14 mouse cellular contexts compared by ENCODE assay signal in the genomic region with DNA sequence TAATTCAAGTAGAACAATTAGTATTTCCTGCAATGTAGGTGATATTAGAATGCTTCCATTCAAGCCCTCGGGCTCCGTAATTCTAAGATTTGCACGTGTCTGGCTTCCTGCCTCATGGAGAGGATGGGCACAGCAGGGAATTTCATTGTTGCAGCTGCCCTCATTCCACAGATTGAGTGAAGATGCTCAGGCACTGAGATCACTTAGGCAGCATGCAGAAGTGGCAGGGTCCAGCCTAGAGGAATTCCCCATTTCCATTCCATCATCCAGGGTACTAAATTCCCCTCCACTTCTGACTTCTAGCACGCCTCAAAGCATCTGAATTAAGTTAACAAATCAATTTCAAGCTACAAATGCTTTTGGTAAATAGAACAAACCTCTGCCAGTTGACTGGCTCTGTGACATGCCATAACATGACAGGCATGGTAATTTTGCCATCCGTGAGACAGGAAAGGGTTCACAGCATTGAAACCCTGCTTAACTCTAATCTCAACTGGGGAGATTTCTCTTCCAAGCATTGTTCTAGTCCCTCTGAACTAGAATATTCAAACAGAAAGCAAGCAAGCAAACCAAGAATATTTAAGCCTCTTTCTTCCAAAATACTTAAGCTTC.
A peak's percentile ranks its signal among the peaks of the same experiment; 100 is the strongest.
DNase-seq lines count a peak whose midpoint lies in the region; ATAC-seq and TF ChIP-seq lines count a peak whose summit lies in the region.
"Had no signal": no experiment of that assay in that cellular context is flagged by ENCODE, and none has a peak within 500 bp of the region (broad histone marks: within the 10 kb centered on the region; RNA-seq: fewer than 3 reads in every experiment).

No protein-coding gene starts in this region.

- no peak overlapping the region for H3K4me2 ChIP-seq in hindbrain, embryonic 14.5 days (replicated peaks)
- H3K4me2 ChIP-seq in midbrain, postnatal 0 days (ENCODE audit: low read depth, low read length, poor library complexity, severe bottlenecking): no peak overlapping the region
- H3K4me2 ChIP-seq: forebrain, embryonic 15.5 days had no signal

- H3K27ac ChIP-seq in hindbrain, embryonic 14.5 days: peak overlapping the region; percentile 38
- H3K27ac ChIP-seq in midbrain, postnatal 0 days (ENCODE audit: low read depth, low read length): no peak overlapping the region
- H3K27ac ChIP-seq: forebrain, embryonic 15.5 days had no signal

- no peaks in the 10 kb centered on the region for H3K27me3 ChIP-seq in hindbrain, embryonic 14.5 days (ENCODE audit: control insufficient read depth, insufficient read depth, low read length)
- no peaks in the 10 kb centered on the region for H3K27me3 ChIP-seq in midbrain, postnatal 0 days (ENCODE audit: insufficient read depth, low read length)
- H3K27me3 ChIP-seq: forebrain, embryonic 15.5 days; Patski had no signal

- H3K36me3 ChIP-seq in hindbrain, embryonic 14.5 days (replicated peaks; ENCODE audit: control insufficient read depth, insufficient read depth): no peaks in the 10 kb centered on the region
- H3K36me3 ChIP-seq in midbrain, postnatal 0 days (ENCODE audit: insufficient read depth, low read length): no peaks in the 10 kb centered on the region
- H3K36me3 ChIP-seq: forebrain, embryonic 15.5 days had no signal

- peak; percentile 10 to 11 for DNase-seq in cerebellum, postnatal 36 days
- DNase-seq in ZHBTc4 (ENCODE audit: low read depth, low spot score): peak; percentile 27
- peak; percentile 56 for DNase-seq in hindbrain, embryonic 14.5 days (ENCODE audit: low spot score)
- DNase-seq in midbrain, postnatal 0 days (ENCODE audit: low spot score): peak; percentile 71
- DNase-seq in spleen, postnatal 10 days (ENCODE audit: low spot score in 2 of 2): no peak
- no peak for DNase-seq in ovary, adult 18-20 months (ENCODE audit: low spot score)
- DNase-seq in adrenal gland, postnatal 4 days (ENCODE audit: low spot score in 2 of 2): no peak
- DNase-seq: adrenal gland, postnatal 25 days; heart, postnatal 10 days; kidney, adult 9 months; layer of hippocampus, adult 9-11 months had no signal

- no peak for ATAC-seq in cerebellum, adult (ENCODE audit: insufficient number of reproducible peaks, low FRiP score, low TSS enrichment)
- ATAC-seq in hindbrain, embryonic 14.5 days (ENCODE audit: low FRiP score): peak; percentile 65; the same call in 1 of the 2 replicates
- ATAC-seq in midbrain, postnatal 0 days (ENCODE audit: low FRiP score): no peak; the same call in 1 of the 2 replicates
- ATAC-seq: forebrain, embryonic 15.5 days; Patski had no signal

- no peak overlapping the region for H3K4me3 ChIP-seq in hindbrain, embryonic 14.5 days (replicated peaks; ENCODE audit: low read length)
- H3K4me3 ChIP-seq in midbrain, postnatal 0 days (ENCODE audit: low read depth, low read length): no peak overlapping the region
- H3K4me3 ChIP-seq: forebrain, embryonic 15.5 days had no signal

- TF ChIP-seq CTCF in midbrain, postnatal 0 days (IDR thresholded peaks at IDR 0.05): no peak

- H3K9me3 ChIP-seq in hindbrain, embryonic 14.5 days (ENCODE audit: control insufficient read depth, low read length): no peaks in the 10 kb centered on the region
- no peaks in the 10 kb centered on the region for H3K9me3 ChIP-seq in midbrain, postnatal 0 days (ENCODE audit: low read length)
- H3K9me3 ChIP-seq: forebrain, embryonic 15.5 days had no signal

- 0 out of 2 replicates have a peak, but pooled peaks cover 3% of the 10 kb centered on the region for H3K4me1 ChIP-seq in hindbrain, embryonic 14.5 days (replicated peaks; ENCODE audit: control insufficient read depth, insufficient read depth, low read length)
- no peaks in the 10 kb centered on the region for H3K4me1 ChIP-seq in midbrain, postnatal 0 days (ENCODE audit: insufficient read depth, low read length)
- H3K4me1 ChIP-seq: forebrain, embryonic 15.5 days had no signal

- 16% methylated on average over 5 of the region's 5 CpGs for WGBS in hindbrain, embryonic 14.5 days
- 12% methylated on average over 5 of the region's 5 CpGs for WGBS in midbrain, postnatal 0 days

- no peak overlapping the region for H3K9ac ChIP-seq in hindbrain, embryonic 14.5 days
- no peak overlapping the region for H3K9ac ChIP-seq in midbrain, postnatal 0 days (replicated peaks; ENCODE audit: low read length, poor library complexity, severe bottlenecking)
- H3K9ac ChIP-seq: forebrain, embryonic 15.5 days had no signal

Comparison
In these comparisons a context has a peak if more than half of its experiments do, and no peak if none do; other contexts are left out.
1. DNase-seq: peak in cerebellum, postnatal 36 days (2 of 2), ZHBTc4 (single experiment), hindbrain, embryonic 14.5 days (single experiment) and midbrain, postnatal 0 days (single experiment); none in spleen, postnatal 10 days (0 of 2), ovary, adult 18-20 months (single experiment) and adrenal gland, postnatal 4 days (0 of 2).